Mouse (Mus musculus): Measurements from ENCODE around the gene Dop1b. TPM values are rescaled to one million over a fixed set of nuclear protein-coding genes. Genes with fewer than 3 reads are reported as not detected.

The Dop1b gene
- polyA plus RNA-seq, 1 experiment = 13.4 TPM

DNA sequence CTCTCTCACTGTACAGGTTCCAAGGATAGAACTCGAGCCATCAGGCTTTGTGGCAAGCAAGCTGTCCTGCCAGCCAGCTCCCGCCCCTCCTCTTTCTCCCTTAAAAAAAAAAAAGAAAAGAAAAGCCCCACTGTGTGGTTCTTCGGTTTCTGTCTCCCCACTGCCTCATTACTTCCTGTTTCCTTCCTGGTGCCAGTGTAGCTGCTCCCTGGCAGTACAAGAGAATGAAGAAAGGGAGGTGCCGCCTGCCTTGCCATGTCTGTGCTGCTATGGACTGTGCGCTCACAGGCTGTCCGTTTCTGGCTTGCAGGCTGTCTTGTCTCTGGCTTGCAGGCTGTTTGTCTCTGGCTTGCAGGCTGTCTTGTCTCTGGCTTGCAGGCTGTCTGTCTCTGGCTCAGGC lies 55.8 kb downstream of the Dop1b start:
- Histone ChIP-seq H3K27me3 (ENCODE audit: control insufficient read depth, insufficient read depth, insufficient read length) (no peaks in the 10 kb centered on the region), H3ac (ENCODE audit: control insufficient read depth, insufficient read length) (no peak overlapping the region), H3K36me3 (ENCODE audit: control insufficient read depth, insufficient read depth) (no peaks in the 10 kb centered on the region), H3K79me2 (ENCODE audit: control insufficient read depth, insufficient read depth) (no peaks in the 10 kb centered on the region), H3K4me2 (ENCODE audit: low read depth) (no peak overlapping the region), H3K4me3 (no peak overlapping the region)
- TF ChIP-seq TCF3 (IDR thresholded peaks at IDR 0.05; ENCODE audit: insufficient read length, low read depth) (no peak), POLR2A (IDR thresholded peaks at IDR 0.05; ENCODE audit: insufficient read length, low read depth) (no peak), TCF12 (IDR thresholded peaks at IDR 0.05; ENCODE audit: insufficient read depth, poor library complexity, severe bottlenecking) (no peak), USF1 (IDR thresholded peaks at IDR 0.05; ENCODE audit: low read depth) (no peak), E2F4 (IDR thresholded peaks at IDR 0.05; ENCODE audit: insufficient read depth) (no peak), REST (IDR thresholded peaks at IDR 0.05; ENCODE audit: insufficient read depth, insufficient read length) (no peak), MAX (IDR thresholded peaks at IDR 0.05; ENCODE audit: low read depth) (no peak)

DNA sequence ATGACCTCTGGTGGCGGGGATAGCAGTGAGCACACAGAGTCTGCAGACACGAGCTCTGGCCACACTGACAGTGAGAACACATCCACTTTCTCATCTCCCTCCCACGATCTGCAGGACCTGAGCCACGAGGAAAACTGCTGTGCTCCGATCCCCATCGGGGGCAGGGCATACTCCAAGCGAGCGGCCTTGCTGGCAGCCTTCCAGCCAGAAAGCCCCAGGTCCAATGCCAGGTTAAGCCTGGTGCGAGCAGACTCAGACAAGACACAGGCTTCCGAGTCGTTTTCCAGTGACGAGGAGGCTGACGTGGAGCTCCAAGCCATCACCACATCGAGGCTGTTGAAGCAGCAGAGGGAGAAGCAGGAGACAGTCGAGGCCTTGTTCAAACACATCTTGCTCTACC lies 57.9 kb downstream of the Dop1b start:
- H3K4me3 ChIP-seq = no peak overlapping the region

DNA sequence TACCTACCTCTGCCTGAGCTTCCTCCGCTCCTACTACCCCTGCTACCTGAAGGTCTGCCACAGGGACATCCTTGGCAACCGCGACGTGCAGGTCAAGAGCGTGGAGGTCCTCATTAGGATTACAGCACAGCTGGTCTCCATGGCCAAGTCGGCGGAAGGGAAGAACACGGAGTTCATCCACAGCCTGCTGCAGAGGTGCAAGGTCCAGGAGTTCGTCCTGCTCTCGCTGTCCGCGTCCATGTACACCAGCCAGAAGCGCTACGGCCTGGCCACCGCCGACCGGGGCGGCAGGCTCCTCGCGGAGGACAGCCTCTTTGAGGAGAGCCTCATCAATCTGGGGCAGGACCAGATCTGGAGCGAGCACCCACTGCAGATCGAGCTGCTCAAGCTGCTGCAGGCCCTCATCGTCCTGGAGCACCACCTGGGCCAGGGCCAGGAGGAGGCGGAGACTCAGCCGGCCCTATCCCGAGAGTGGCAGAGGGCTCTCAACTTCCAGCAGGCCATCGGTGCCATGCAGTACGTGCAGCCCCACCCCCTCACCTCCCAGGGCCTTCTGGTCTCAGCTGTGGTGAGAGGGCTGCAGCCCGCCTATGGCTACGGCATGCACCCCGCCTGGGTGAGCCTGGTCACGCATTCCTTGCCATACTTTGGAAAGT lies 58.7 kb downstream of the Dop1b start:
- Histone ChIP-seq H3K79me2 (ENCODE audit: control insufficient read depth, insufficient read depth) (no peaks in the 10 kb centered on the region), H3K4me3 (no peak overlapping the region), H3K36me3 (ENCODE audit: control insufficient read depth, insufficient read depth) (no peaks in the 10 kb centered on the region), H3K27me3 (ENCODE audit: control insufficient read depth, insufficient read depth, insufficient read length) (no peaks in the 10 kb centered on the region), H3ac (ENCODE audit: control insufficient read depth, insufficient read length) (no peak overlapping the region), H3K4me2 (ENCODE audit: low read depth) (no peak overlapping the region)
- TF ChIP-seq MAX (IDR thresholded peaks at IDR 0.05; ENCODE audit: low read depth) = no peak
- TF ChIP-seq TCF3 (IDR thresholded peaks at IDR 0.05; ENCODE audit: insufficient read length, low read depth) = no peak
- TF ChIP-seq TCF12 (IDR thresholded peaks at IDR 0.05; ENCODE audit: insufficient read depth, poor library complexity, severe bottlenecking) = no peak
- no peak for TF ChIP-seq REST (IDR thresholded peaks at IDR 0.05; ENCODE audit: insufficient read depth, insufficient read length)
- TF ChIP-seq POLR2AphosphoS2 (IDR thresholded peaks at IDR 0.05; ENCODE audit: insufficient read length, low read depth) = no peak
- no peak for TF ChIP-seq E2F4 (IDR thresholded peaks at IDR 0.05; ENCODE audit: insufficient read depth)
- no peak for TF ChIP-seq CEBPB (IDR thresholded peaks at IDR 0.05; ENCODE audit: insufficient read depth, poor library complexity, severe bottlenecking)
- TF ChIP-seq SRF (IDR thresholded peaks at IDR 0.05; ENCODE audit: control insufficient read depth, insufficient read length, low read depth) = no peak

More for the DNA sequence above, 57.9 kb downstream of the Dop1b start:
- no peaks in the 10 kb centered on the region for H3K27me3 ChIP-seq (ENCODE audit: control insufficient read depth, insufficient read depth, insufficient read length)
- no peak overlapping the region for H3ac ChIP-seq (ENCODE audit: control insufficient read depth, insufficient read length)
- H3K4me2 ChIP-seq (ENCODE audit: low read depth) = no peak overlapping the region
- TF ChIP-seq SRF (IDR thresholded peaks at IDR 0.05; ENCODE audit: control insufficient read depth, insufficient read length, low read depth) (no peak), MYOG (IDR thresholded peaks at IDR 0.05; ENCODE audit: control insufficient read depth in 1 of 3, insufficient read depth in 1 of 3, insufficient read length in 2 of 3, low read depth in 2 of 3) (no peak), MAX (IDR thresholded peaks at IDR 0.05; ENCODE audit: low read depth) (no peak), TCF12 (IDR thresholded peaks at IDR 0.05; ENCODE audit: insufficient read depth, poor library complexity, severe bottlenecking) (no peak)
- H3K79me2 ChIP-seq (ENCODE audit: control insufficient read depth, insufficient read depth) = no peaks in the 10 kb centered on the region
- H3K36me3 ChIP-seq (ENCODE audit: control insufficient read depth, insufficient read depth) = no peaks in the 10 kb centered on the region

DNA sequence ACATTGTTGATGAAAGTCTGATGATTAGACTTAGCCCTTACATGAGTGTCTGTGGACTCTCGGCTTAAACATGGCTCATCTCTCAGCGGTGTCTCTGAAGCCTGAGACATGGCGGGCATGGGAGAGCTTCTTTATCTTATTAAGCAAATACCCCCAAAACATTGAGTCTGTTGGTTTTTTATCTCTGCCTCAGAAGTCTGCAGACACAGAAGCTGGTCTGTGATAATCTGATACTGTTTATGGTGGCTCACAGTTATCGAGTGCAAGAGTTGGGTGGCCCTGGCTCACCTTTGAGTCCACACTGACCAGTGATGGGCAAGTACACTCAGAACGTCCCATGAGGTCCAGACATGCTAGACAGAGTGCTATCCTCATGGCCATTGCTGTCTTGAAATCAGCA lies 63.0 kb downstream of the Dop1b start:
- no peaks in the 10 kb centered on the region for H3K36me3 ChIP-seq (ENCODE audit: control insufficient read depth, insufficient read depth)
- H3K4me2 ChIP-seq (ENCODE audit: low read depth) = no peak overlapping the region
- H3K4me3 ChIP-seq = no peak overlapping the region
- H3ac ChIP-seq (ENCODE audit: control insufficient read depth, insufficient read length) = no peak overlapping the region
- H3K79me2 ChIP-seq (ENCODE audit: control insufficient read depth, insufficient read depth) = no peaks in the 10 kb centered on the region
- no peak for TF ChIP-seq USF1 (IDR thresholded peaks at IDR 0.05; ENCODE audit: low read depth)
- TF ChIP-seq MYOG (IDR thresholded peaks at IDR 0.05; ENCODE audit: control insufficient read depth in 1 of 3, insufficient read depth in 1 of 3, insufficient read length in 2 of 3, low read depth in 2 of 3) = no peak
- TF ChIP-seq POLR2AphosphoS2 (IDR thresholded peaks at IDR 0.05; ENCODE audit: insufficient read length, low read depth) = no peak
- no peak for TF ChIP-seq REST (IDR thresholded peaks at IDR 0.05; ENCODE audit: insufficient read depth, insufficient read length)
- no peak for TF ChIP-seq MYOD1 (IDR thresholded peaks at IDR 0.05; ENCODE audit: control insufficient read depth in 1 of 3, insufficient read length in 2 of 3, low read depth in 2 of 3)
- no peak for TF ChIP-seq SRF (IDR thresholded peaks at IDR 0.05; ENCODE audit: control insufficient read depth, insufficient read length, low read depth)
- TF ChIP-seq E2F4 (IDR thresholded peaks at IDR 0.05; ENCODE audit: insufficient read depth) = no peak
- no peaks in the 10 kb centered on the region for H3K27me3 ChIP-seq (ENCODE audit: control insufficient read depth, insufficient read depth, insufficient read length)

DNA sequence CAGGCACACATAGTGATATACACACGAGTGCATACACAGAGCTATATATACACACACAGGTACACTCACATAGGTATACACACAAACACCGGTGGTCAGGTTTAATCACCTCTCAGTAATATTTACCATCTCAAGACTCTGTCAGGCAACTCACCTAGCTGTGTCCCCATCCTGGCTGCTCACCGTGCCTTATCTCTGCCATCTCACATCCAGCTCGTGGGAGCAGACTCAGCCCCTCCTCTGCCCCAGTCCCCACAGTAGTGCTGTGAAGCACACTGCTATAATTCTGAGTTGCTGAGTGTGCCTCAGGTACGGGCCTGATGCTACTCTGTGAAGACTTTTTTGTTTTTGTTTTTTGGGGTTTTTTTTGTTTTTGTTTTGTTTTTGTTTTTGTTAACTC lies 64.8 kb downstream of the Dop1b start:
- Histone ChIP-seq H3K27me3 (ENCODE audit: control insufficient read depth, insufficient read depth, insufficient read length) (no peaks in the 10 kb centered on the region), H3K4me3 (no peak overlapping the region), H3ac (ENCODE audit: control insufficient read depth, insufficient read length) (no peak overlapping the region), H3K4me2 (ENCODE audit: low read depth) (no peak overlapping the region), H3K79me2 (ENCODE audit: control insufficient read depth, insufficient read depth) (no peaks in the 10 kb centered on the region), H3K36me3 (ENCODE audit: control insufficient read depth, insufficient read depth) (no peaks in the 10 kb centered on the region)
- TF ChIP-seq MAX (IDR thresholded peaks at IDR 0.05; ENCODE audit: low read depth) (no peak), USF1 (IDR thresholded peaks at IDR 0.05; ENCODE audit: low read depth) (no peak), CEBPB (IDR thresholded peaks at IDR 0.05; ENCODE audit: insufficient read depth, poor library complexity, severe bottlenecking) (no peak), POLR2AphosphoS2 (IDR thresholded peaks at IDR 0.05; ENCODE audit: insufficient read length, low read depth) (no peak), SRF (IDR thresholded peaks at IDR 0.05; ENCODE audit: control insufficient read depth, insufficient read length, low read depth) (no peak), TCF3 (IDR thresholded peaks at IDR 0.05; ENCODE audit: insufficient read length, low read depth) (no peak), MYOG (IDR thresholded peaks at IDR 0.05; ENCODE audit: control insufficient read depth in 1 of 3, insufficient read depth in 1 of 3, insufficient read length in 2 of 3, low read depth in 2 of 3) (no peak), REST (IDR thresholded peaks at IDR 0.05; ENCODE audit: insufficient read depth, insufficient read length) (no peak), E2F4 (IDR thresholded peaks at IDR 0.05; ENCODE audit: insufficient read depth) (no peak), POLR2A (IDR thresholded peaks at IDR 0.05; ENCODE audit: insufficient read length, low read depth) (no peak), MYOD1 (IDR thresholded peaks at IDR 0.05; ENCODE audit: control insufficient read depth in 1 of 3, insufficient read length in 2 of 3, low read depth in 2 of 3) (no peak), TCF12 (IDR thresholded peaks at IDR 0.05; ENCODE audit: insufficient read depth, poor library complexity, severe bottlenecking) (no peak)

All from myocyte (in vitro differentiated cells).